Mouse (Mus musculus): ENCODE data around the gene Arhgap28.

DNA sequence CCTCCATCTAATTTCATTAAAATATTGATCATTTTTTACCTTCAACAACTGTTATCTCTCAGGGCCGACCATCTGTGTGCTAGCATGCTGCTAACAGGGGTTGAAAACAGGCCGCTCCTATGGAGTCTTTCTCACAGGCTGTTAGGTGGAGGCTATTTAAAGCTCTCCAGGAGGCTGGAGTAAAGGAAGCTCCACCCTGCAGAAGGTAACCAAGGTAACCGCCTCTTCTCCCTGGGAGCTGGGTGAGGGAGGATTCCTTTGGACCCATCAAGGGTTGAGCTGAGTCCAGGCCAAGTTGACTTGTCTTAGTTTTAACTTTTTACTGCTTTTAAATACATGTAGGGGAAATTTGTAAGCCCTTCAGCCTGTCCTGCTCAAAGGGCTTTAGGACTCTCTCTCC lies 97.7 kb downstream of the Arhgap28 start:
- no peak for TF ChIP-seq CTCF (IDR thresholded peaks at IDR 0.05; ENCODE audit: control insufficient read depth, insufficient read depth, low read length)
- TF ChIP-seq POLR2A (IDR thresholded peaks at IDR 0.05; ENCODE audit: borderline replicate concordance, control insufficient read depth, low read depth, low read length): no peak
